9 mouse cellular contexts compared by ENCODE assay signal in genomic region chr16:97670131-97671038, GRCm38 (mm10). TPM values are rescaled to one million over a fixed set of nuclear protein-coding genes. Genes with fewer than 3 reads are reported as not detected.
DNase-seq lines count a peak whose midpoint lies in the region; ATAC-seq lines count a peak whose summit lies in the region.
"Had no signal": no experiment of that assay in that cellular context is flagged by ENCODE, and none has a peak within 500 bp of the region (broad histone marks: within the 10 kb centered on the region; RNA-seq: fewer than 3 reads in every experiment).

No protein-coding gene starts in this region.

- no peaks in the 10 kb centered on the region for H3K36me3 ChIP-seq in stomach, embryonic 16.5 days (ENCODE audit: control insufficient read depth, insufficient read depth, low read length)
- no peaks in the 10 kb centered on the region for H3K36me3 ChIP-seq in forebrain, embryonic 14.5 days (ENCODE audit: control insufficient read depth, insufficient read depth, low read length)

- no peak overlapping the region for H3K4me3 ChIP-seq in stomach, embryonic 16.5 days (replicated peaks; ENCODE audit: low read length)
- H3K4me3 ChIP-seq in forebrain, embryonic 14.5 days (ENCODE audit: low read depth, low read length), result no peak overlapping the region

- 0 out of 2 replicates have a peak, but pooled peaks cover 3% of the 10 kb centered on the region for H3K4me1 ChIP-seq in stomach, embryonic 16.5 days (ENCODE audit: control insufficient read depth, insufficient read depth, low read length)
- no peaks in the 10 kb centered on the region for H3K4me1 ChIP-seq in forebrain, embryonic 14.5 days (ENCODE audit: control insufficient read depth, insufficient read depth, low read length)

- no peak overlapping the region for H3K9ac ChIP-seq in stomach, embryonic 16.5 days (ENCODE audit: low read length)
- H3K9ac ChIP-seq in forebrain, embryonic 14.5 days (ENCODE audit: low read length), result no peak overlapping the region

- DNase-seq in embryo, embryonic 10 days (ENCODE audit: low spot score), result peak; percentile 9
- no peak for DNase-seq in embryo, embryonic 9.5 days (ENCODE audit: extremely low spot score)
- DNase-seq in right cerebral cortex, postnatal 10 days (ENCODE audit: low spot score in 2 of 2), result peak; percentile 39 to 70
- no peak for DNase-seq in right cerebral cortex, postnatal 4 days
- peak; percentile 9 for DNase-seq in layer of hippocampus, adult 18-20 months (ENCODE audit: low spot score in 2 of 2)
- DNase-seq in retina, embryonic 14.5 days (ENCODE audit: low spot score), result no peak
- no peak for DNase-seq in forebrain, embryonic 14.5 days (ENCODE audit: low spot score)

- H3K27ac ChIP-seq in stomach, embryonic 16.5 days (ENCODE audit: low read length), result no peak overlapping the region
- no peak overlapping the region for H3K27ac ChIP-seq in forebrain, embryonic 14.5 days (ENCODE audit: low read depth, low read length)

- peak; percentile 87 for ATAC-seq in stomach, embryonic 16.5 days (ENCODE audit: insufficient read depth, low FRiP score)
- no peak for ATAC-seq in forebrain, embryonic 14.5 days

- H3K9me3 ChIP-seq in stomach, embryonic 16.5 days (replicated peaks; ENCODE audit: control insufficient read depth, low read length), result no peaks in the 10 kb centered on the region
- no peaks in the 10 kb centered on the region for H3K9me3 ChIP-seq in forebrain, embryonic 14.5 days (replicated peaks; ENCODE audit: control insufficient read depth, low read length)

- H3K4me2 ChIP-seq in stomach, embryonic 16.5 days (ENCODE audit: low read depth, low read length), result no peak overlapping the region
- no peak overlapping the region for H3K4me2 ChIP-seq in forebrain, embryonic 14.5 days (ENCODE audit: low read length)

- H3K27me3 ChIP-seq in stomach, embryonic 16.5 days (ENCODE audit: control insufficient read depth, insufficient read depth, low read length), result no peaks in the 10 kb centered on the region
- no peaks in the 10 kb centered on the region for H3K27me3 ChIP-seq in forebrain, embryonic 14.5 days (replicated peaks; ENCODE audit: control insufficient read depth, insufficient read depth, low read length)

- WGBS in stomach, embryonic 16.5 days, result 56% methylated on average over 8 of the region's 8 CpGs
- 82% methylated on average over 8 of the region's 8 CpGs for WGBS in forebrain, embryonic 14.5 days

RNA-seq across cellular contexts. Expression of gene Tmprss2, which starts 59.4 kb away (rescaled TPM):
- not detected for total RNA-seq in layer of hippocampus, adult 18-20 months (2021)
- polyA plus RNA-seq in stomach, embryonic 16.5 days (2015; fragmentation: Nextera tagmentation; extraction: Ambion mirVana), result 47.3 and 57.5 TPM in 2 replicates
- not detected in 2 replicates for polyA plus RNA-seq in forebrain, embryonic 14.5 days (2014; fragmentation: Nextera tagmentation; extraction: Ambion mirVana)
- total RNA-seq: common myeloid progenitor, adult 5-6 weeks had no signal

Comparison
In these comparisons a context has a peak if more than half of its experiments do, and no peak if none do; other contexts are left out.
1. DNase-seq: peak in embryo, embryonic 10 days (single experiment), right cerebral cortex, postnatal 10 days (2 of 2) and layer of hippocampus, adult 18-20 months (2 of 2); none in embryo, embryonic 9.5 days (single experiment), right cerebral cortex, postnatal 4 days (single experiment), retina, embryonic 14.5 days (single experiment) and forebrain, embryonic 14.5 days (single experiment).
2. RNA of gene Tmprss2, which starts 59.4 kb away (polyA plus RNA-seq): 47.3 to 57.5 TPM in stomach, embryonic 16.5 days; not detected in forebrain, embryonic 14.5 days; every median in the first group is over 10 times any median in the second.